Mouse (Mus musculus): ENCODE results near the gene Fgd6. TPM values are rescaled to one million over a fixed set of nuclear protein-coding genes. Genes with fewer than 3 reads are reported as not detected.

Fgd6 gene
- polyA plus RNA-seq, 1 experiment from 2014 or later, result 3.3 TPM

DNA sequence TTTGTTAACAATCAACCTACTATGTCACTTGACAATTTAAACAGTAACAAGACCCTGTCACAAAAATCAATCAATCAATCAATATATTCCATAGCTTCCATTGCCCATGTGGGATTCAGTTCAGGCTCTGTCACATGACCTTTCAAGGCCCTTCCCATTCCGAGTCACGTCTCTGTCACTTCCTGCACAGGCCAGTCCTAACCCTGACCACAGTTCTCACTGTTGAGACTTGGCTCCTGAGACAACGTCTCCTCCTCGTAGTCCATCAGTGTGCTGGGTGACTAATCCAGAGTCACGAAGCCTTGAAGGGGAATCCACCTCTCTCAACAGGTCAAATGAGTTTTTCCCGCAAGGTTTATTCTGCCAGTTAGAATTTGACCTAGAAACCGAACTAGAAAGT is 138.9 kb downstream of the Fgd6 start:
- H3K4me3 ChIP-seq (replicated peaks), result no peak overlapping the region
- peaks cover 37% of the 10 kb centered on the region for H3K36me3 ChIP-seq (replicated peaks)
- H3K27me3 ChIP-seq, result no peaks in the 10 kb centered on the region
- no peak overlapping the region for H3K27ac ChIP-seq
- peaks cover 4% of the 10 kb centered on the region; the same call in 1 of the 2 replicates for H3K9me3 ChIP-seq
- H3K4me1 ChIP-seq, result peaks cover 28% of the 10 kb centered on the region
- no peak for ATAC-seq (ENCODE audit: low FRiP score)
- no peak overlapping the region for H3K4me2 ChIP-seq
- WGBS, result 90% methylated on average over 7 of the region's 7 CpGs
- H3K9ac ChIP-seq, result no peak overlapping the region

DNA sequence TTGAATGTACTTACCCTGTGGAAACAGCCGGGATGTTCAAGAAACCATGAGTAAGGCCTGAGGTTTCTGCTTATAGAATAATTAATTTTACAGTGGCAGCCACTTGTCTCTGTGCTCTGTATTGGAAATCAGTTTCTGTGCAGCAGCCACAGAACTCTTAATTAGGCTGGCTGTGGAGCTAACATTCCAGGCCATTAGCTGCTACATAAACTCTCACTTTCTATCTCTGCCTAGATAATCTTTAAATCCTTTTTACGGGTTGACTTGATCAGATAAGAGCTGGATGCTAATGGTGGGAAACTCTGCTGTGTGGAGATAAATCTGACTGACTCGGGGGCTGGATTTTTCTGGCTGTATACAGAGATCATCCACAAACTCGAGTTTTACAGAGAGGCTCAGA is 147.4 kb downstream of the Fgd6 start:
- Histone ChIP-seq H3K4me3 (replicated peaks) (no peak overlapping the region), H3K27ac (no peak overlapping the region), H3K4me2 (no peak overlapping the region), H3K36me3 (replicated peaks) (peaks cover 38% of the 10 kb centered on the region), H3K9ac (no peak overlapping the region), H3K27me3 (no peaks in the 10 kb centered on the region), H3K9me3 (no peaks in the 10 kb centered on the region), H3K4me1 (peaks cover 11% of the 10 kb centered on the region; the same call in 1 of the 2 replicates)
- ATAC-seq (ENCODE audit: low FRiP score), result no peak
- WGBS, result 36% methylated on average over 4 of the region's 4 CpGs

Other genes starting within 250 kb of the Fgd6 start
- 7.7 and 9.5 TPM in 2 replicates for gene Usp44, start 204.4 kb upstream of the Fgd6 start, polyA plus RNA-seq (2016; fragmentation: Nextera tagmentation; extraction: Ambion mirVana)
- gene Metap2, start 138.9 kb upstream of the Fgd6 start, polyA plus RNA-seq (2016; fragmentation: Nextera tagmentation; extraction: Ambion mirVana), result 200 and 213 TPM in 2 replicates
- 53.3 and 60.3 TPM in 2 replicates for gene Vezt, start 184 bp upstream of the Fgd6 start, polyA plus RNA-seq (2016; fragmentation: Nextera tagmentation; extraction: Ambion mirVana)
- 11.9 and 12.1 TPM in 2 replicates for gene Nr2c1, start 112.0 kb downstream of the Fgd6 start, polyA plus RNA-seq (2016; fragmentation: Nextera tagmentation; extraction: Ambion mirVana)
- gene Ndufa12, start 162.7 kb downstream of the Fgd6 start, polyA plus RNA-seq (2016; fragmentation: Nextera tagmentation; extraction: Ambion mirVana), result 445 and 465 TPM in 2 replicates

All from forebrain, embryonic 12.5 days (tissue).